Mouse (Mus musculus) left cerebral cortex, adult 18-20 months (tissue): ENCODE measurements around the gene Zscan10. TPM values are rescaled to one million over a fixed set of nuclear protein-coding genes. Genes with fewer than 3 reads are reported as not detected.

ENCODE experiments used
- DNase-seq, 2 experiments: peaks; one replicate each; pipeline ENCODE4 v3.0.0; 2021 to 2022; ENCODE audit warnings: low spot score in 2 of 2, mixed read lengths in 1 of 2
- long read RNA-seq, 2 experiments: library from polyadenylated mRNA; stranded (forward); transcript quantifications; one replicate each; pipeline ENCODE4 v2.0.0; 2021
- total RNA-seq, 2 experiments: library from RNA; stranded (reverse); gene quantifications; 2 replicates each; pipeline ENCODE4 v1.2.3; 2021

The Zscan10 gene
- total RNA-seq, result not detected
- long read RNA-seq, experiment 1, result 0 reads
- long read RNA-seq, experiment 2, result 0 reads

GRCm38 (mm10) chr17:23600641-23601622 lies at the start of gene Zscan10:
Zscan10 (plus strand) TSS chr17:23600856.
- no peak for DNase-seq

- DNase-seq, result no peak
These were observed 49.8 kb upstream of the Zscan10 start for GRCm38 (mm10) chr17:23550856-23551255.

DNA sequence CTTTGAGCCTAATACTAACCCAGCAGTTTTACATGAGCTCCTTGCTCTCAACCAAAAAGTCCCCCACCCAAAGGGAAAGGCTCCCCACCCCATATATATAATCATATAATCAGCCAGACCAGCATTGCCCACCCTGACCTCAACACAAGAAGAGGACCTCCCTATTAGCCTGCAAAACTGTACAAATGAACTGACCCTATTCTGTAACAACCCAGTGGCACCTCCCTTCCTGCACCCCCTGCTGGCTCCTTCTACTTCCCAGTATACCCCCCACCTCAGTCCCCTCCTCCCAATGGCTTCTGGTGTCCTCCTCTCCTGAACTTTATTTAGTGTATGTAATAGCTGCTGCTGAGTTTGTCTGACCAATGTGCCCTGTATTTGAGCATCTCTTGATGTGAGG lies 49.2 kb upstream of the Zscan10 start:
- DNase-seq, result no peak

DNA sequence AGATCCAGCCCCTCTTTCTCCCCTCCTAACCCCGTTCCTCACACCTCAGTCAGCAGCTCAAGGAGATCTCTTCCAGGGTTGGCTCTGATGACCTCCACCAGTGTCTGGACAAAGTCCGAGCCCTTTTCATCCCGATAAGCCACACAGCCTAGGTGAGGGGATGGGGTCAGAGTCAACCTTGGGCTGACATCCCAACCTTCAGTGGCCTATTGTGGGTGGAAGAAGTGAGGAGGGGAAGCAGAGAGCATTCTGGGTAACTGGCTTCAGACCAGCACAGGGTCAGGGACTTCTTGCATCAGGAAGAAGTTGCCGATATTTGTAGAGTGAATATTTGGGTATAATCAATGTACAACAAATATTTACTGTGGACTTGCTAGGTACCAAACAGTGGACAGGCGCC lies 48.7 kb upstream of the Zscan10 start:
- DNase-seq, result no peak

- no peak for DNase-seq
These were observed 47.6 kb upstream of the Zscan10 start for GRCm38 (mm10) chr17:23552896-23553633.

DNA sequence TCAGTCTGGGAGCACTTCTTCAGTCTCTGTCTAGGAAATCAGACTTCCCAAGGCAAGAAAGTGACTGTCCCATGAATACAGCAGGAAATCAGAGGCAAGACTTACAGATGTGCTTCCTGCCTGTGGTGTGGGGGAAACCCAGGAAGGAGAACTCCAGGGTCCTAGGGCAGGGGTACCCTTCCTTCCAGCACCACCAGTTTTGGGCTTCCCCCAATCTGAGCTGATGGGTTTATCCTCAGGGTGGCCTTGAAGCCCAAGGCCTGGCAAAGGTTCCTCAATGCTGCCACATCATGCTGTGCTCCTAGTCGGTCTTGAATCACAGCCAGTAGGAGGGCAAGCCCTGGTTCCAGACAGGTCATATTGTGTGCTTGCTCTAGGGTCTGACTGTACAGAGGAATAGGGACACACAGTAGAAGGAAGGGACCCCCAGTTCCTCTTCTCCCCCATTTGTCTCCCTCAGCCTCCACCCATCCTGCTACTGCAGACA lies 47.0 kb upstream of the Zscan10 start:
- no peak for DNase-seq

DNA sequence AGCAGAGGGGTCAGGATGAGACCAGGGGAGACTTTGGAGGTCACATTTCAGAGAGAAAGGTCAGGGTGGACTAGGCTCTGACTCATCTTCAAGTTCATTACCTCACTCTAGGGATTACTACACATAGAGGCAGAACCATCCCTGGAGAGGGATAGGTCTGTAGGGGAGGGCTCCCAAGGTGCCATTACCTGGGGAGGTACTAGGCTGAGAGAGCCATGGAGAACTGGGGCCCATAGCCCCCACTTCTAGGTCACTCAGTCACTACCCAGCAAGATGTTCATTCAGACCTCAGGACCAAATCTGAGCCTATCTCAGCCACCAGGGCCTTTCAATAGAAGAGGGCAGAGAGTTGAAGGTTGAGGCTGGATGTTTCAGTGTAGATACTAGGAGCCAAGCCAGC lies 46.3 kb upstream of the Zscan10 start:
- no peak for DNase-seq

DNA sequence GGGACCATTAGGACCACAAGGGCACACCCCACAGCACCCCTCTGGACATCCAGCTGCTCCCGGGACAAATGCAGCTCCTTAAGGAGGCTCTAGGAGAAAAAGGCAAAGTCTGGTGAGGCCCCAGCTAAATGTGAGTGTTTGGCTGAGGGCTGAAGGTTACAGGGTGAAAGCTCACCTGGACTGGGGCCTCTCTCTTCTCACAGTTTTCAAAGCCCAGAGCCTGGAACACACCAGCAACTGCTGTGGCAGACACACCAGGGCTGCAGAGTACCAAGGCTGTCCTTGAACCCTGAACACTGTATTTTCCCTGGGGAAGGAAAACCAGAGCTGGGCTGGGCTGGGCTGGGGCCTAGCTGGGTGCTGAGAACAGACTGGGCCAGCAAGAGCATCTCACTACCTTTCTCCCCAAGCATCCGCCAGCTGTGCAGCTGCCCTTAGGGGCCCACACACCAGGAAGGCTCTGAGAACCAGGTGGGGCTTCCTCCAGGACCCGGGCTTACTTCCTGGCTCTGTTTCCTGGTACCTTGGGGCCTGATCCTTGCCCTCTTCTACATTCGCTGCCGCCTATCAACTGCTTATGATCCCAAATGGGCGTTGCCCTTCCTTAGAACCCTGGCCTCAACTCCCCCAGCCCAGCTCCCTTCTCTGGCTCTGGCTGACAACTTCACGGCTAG lies 45.3 kb upstream of the Zscan10 start:
- DNase-seq, result no peak

- DNase-seq, result peak; percentile 42 to 65
These were observed 40.9 kb upstream of the Zscan10 start for GRCm38 (mm10) chr17:23559767-23560166.

GRCm38 (mm10) chr17:23563595-23564367 lies 36.9 kb upstream of the Zscan10 start, which contains the start of gene Zfp213:
Zfp213 (minus strand) TSS chr17:23564238.
- DNase-seq, result peak; percentile 96 to 98

GRCm38 (mm10) chr17:23564368-23564715 lies 36.3 kb upstream of the Zscan10 start:
- DNase-seq, result no peak

- DNase-seq, result no peak
These were observed 33.9 kb upstream of the Zscan10 start for GRCm38 (mm10) chr17:23566787-23567186.

DNA sequence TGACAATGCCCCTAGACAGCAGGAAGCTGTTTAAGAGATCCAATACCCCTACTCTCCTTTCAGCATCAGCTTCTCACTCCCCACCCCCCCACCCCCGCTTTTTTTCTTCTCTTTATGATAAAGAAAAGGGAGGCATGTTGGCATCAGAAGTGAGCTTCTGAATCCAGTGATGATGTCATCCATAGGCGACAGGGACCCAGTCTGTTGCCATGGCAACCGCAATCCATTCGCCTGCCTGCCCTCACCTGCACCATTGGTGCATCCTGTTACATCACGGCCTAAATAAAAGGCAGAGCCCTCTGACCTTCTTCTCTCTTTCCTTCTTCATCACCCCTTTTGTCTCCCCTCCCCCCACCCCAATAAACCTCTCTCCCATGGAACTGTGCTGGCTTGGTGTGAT lies 32.3 kb upstream of the Zscan10 start:
- DNase-seq, result no peak

DNA sequence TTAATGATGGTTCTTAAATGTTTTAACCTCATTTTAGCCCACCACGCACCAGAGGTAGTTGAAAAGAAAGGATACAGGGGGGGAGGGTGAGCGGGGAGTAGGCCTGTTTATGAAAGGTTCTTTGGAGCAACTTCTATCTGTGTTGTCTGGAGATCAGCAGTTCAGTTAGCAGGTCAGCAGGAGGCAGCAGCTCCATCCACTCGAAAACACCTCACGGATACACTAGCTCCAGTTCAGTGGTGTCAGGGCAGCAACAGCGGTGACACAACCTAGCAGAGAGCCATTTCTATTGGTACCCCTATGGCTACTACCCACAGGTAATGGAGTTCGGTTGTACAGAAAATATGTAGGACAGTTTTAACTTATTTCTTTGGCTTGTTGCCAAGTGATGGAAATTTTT lies 30.6 kb upstream of the Zscan10 start:
- DNase-seq, result no peak

DNA sequence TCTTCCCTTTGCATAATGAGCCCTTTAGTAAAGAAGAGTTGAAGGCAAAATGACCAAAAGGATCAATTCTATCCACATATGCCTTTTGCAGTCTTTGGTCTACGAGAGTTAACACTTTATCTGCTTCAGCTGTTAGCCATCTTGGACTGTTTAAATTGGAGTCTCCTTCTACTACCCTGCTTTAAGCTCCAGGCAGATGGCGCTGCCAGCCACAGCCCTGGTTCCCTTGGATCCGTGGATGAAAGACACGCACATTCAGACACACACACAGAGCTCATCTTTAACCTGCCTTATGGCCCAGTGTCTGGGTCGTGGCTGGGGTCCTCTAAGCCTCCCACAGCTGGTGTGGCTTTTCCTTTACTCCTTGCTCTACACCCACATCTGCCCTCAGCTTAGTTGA lies 29.6 kb upstream of the Zscan10 start:
- DNase-seq, result no peak

DNA sequence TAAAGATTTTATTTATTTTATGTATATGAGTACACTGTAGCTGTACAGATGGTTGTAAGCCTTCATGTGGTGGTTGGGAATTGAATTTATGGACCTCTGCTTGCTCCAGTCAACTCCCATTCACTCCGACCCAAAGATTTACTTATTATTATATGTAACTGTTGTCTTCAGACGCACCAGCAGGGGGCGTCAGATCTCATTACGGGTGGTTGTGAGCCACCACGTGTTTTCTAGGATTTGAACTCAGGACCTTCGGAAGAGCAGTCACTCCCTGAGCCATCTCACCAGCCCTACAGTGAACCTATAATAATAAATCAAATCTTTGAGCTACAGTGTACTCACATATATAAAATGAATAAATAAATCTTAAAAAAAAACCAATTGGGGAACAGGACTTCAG lies 28.6 kb upstream of the Zscan10 start:
- no peak for DNase-seq

DNA sequence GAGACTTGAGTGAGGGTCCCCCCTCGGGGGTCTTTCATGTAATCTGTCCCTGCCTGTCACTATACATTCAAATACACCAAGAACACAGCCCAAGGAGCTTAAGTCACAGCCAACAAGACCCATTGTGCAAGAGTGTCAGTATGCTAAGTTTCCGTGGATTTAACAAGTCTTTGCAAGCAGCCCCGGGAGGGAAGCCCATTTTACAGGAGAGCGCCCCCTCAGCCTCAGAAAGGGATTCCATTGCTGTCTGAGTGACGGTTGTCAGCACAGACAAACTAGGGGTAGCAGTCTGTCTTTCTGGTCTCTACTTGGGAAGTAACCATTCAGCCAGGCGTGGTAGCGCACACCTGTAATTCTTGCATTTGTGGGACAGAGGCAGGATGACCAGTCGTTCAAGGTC lies 26.5 kb upstream of the Zscan10 start:
- DNase-seq, result no peak

GRCm38 (mm10) chr17:23575951-23576552 lies 24.6 kb upstream of the Zscan10 start:
- no peak for DNase-seq

- DNase-seq, result no peak
These were observed 15.9 kb upstream of the Zscan10 start for GRCm38 (mm10) chr17:23584786-23585185.
